Mouse (Mus musculus) lung, postnatal 4 days (tissue): Measurements from ENCODE around the gene Cnnm4.

ENCODE experiments used
- DNase-seq, 2 experiments: peaks; one replicate each; pipeline ENCODE4 v3.0.0; 2021

Cnnm4 gene

DNA sequence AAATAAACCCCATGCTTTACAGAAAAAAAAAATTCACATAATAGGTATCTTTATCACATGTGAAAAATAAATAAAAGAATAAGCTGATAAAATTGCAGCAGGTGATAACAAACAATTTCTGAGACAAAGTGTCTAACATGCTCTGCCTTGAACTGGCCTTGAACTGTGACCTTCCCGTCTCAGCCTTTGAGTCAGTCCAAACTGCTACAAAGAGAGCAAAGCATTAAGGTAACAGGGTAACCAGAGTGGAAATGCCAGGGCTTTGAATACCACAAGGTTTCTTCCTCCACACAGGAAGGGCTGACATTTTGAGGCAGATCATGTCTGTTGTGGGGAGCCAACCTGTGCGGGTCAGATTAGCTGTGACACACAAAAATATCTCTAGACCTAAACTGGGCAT is 74.0 kb downstream of the Cnnm4 start:
- DNase-seq = no peak

DNA sequence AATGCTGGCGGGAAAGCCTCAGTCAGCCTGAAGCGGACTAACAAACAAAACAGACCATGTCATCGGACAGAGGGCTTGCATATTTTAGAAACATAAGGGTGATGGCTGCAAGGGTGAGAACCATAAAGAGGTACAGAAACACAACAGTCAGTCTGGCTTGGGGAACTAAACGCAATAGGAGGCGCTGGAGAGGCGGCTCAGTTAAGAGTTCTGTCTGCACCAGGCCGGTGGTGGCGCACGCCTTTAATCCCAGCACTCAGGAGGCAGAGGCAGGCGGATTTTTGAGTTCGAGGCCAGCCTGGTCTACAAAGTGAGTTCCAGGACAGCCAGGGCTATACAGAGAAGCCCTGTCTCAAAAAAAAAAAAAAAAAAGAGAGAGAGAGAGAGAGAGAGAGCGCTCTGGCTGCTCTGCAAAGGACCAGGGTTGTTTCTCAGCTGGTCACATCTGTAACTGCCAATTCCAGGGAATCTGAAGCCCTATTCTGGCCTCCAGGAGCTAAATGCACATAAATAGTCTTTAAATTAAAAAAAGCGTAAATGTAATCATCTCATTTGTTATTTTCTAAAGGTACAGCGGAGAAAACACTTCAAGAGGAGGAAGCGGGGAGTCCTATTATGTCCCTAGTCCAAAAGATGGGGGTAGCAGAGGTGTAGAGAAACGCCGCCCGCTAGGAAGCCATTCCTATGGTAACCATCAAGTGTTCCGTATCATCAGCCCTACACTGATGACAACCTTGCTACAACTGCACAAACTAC is 74.6 kb downstream of the Cnnm4 start:
- no peak for DNase-seq

DNA sequence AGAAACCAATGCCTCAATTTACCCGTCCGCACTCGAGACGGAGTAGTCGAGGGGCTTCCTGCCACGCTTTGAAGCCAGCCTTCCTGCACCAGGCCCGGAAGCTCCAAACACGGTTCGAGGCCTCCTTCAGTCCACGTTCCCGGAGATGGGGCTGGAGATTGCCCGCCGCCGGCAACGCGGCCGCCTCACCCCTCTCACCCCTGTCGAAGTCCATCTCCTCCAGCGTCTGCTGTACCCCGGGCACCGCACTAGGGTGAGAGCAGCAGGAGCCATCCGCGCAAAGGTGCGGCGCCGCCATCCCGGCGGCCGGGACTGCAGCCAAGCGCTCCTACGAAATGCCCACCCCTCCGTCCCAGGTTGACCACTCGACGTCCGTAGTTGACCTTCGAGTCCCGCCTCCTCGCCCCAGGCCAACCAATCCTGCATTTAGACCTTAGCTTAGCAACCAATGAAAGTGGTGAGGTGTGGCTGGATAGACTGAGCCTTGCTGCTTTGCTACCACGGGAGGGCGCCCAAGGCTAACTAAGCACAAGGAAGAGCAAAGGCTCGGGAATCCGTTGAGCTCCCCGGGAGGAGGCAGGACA is 75.6 kb downstream of the Cnnm4 start, which contains the start of gene Ankrd39:
Gene Ankrd39 (minus strand): TSS at position 558 of the 584 bp plus-strand sequence.
- peak; percentile 98 for DNase-seq

DNA sequence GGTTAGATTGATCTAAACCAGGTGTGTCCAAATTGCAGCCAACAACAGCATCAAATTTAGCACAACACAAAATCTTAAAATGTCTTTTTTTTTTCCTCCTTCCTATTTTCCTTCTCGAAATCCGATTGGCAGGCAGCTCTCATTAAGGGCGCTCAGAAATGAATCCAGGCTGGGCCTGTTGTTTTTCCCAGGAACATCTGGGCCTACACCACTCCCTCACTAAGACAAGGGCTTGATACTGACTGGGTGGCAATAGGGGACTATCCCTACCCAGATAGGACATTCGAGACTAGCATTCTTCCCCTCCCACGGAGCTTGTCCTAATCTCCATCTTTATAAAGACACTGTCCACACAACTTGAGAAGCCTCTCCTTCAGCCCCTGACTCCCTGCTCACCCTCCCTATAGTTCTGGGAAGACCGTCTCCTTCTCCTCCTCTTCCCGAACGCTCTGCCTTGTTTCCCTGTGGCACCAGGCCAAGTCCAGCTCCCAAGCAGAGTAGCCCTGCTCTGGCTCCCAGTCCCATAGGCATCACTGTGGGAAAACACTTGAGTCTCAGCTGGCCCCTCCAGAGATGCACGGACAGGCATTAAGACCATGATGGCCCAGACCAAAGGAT is 76.7 kb downstream of the Cnnm4 start:
- DNase-seq = peak; percentile 71 to 81

DNA sequence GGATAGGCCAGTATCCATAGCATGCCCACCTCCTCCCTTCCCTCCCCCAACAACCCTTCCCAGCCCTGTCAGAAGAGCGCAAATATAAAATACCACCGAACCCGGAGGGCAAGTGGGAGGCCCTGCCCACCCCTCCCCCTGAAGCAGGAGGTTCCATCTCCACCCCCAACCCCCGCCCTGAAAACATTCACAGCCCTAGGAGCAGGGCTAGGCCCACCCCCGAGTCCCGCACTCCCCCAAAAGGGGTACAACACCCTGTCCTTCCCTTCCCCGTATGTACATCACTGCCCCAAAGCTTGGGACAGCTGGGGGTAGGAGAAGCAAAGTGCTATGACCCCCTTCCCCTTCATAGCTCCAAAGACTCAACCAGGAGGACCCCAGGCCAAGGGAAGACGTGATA is 77.4 kb downstream of the Cnnm4 start:
- DNase-seq = no peak

DNA sequence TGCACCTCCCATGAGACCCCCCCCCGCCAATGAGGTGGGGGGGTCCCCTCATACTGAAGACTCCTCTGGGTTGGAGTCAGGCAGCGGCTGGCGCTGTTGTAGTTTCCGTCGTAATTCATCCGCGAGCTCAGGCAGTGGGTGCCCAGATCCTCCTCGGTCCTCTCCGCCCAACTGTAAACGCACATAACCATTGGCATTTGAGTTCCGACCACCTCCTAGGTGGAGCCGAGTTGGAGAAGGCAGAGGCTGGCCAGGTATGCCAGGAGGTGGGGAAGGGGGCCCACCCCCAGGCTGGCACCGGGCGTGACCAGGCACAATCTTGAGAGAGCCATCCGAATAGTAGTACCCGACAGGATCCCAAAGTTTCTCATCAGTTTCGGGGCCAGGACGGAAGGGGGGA is 78.1 kb downstream of the Cnnm4 start:
- DNase-seq = no peak

DNA sequence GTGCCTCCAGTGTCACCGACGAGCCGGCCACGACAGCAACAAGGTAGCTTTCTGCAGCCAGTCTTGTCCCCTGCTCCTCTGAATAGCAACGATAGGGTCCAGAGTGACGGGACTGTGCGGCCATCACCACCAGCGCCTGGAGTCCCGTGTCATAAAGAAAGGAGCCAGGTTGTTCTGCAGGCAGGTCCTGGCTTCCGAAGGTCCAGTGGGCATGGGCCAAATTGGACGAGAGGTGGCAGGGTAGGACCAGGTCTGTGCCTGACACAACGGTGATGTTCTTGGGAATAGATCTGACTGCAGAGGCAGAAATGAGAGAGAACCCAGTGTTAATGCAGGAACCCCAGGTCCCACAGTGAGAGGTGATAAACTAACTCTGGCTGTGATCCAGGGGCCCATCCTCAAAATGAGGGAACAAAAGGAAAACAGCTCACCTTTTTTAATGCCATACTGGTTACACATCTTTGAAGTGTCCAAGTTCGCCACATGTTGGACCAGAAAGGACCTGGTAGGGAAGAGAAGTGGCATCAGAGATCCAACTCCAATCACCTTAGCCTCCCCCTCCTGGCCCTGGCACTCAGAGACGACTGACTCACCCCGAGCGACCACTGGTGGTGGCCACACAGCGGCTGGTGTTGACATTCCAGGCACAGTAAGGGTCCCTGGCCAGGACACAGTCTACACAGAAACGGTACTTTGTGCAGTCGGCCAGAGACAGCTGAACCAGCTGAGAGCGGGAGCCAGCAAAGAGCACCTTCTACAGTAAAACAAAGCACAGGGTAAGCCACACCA is 78.8 kb downstream of the Cnnm4 start:
- DNase-seq = no peak

DNA sequence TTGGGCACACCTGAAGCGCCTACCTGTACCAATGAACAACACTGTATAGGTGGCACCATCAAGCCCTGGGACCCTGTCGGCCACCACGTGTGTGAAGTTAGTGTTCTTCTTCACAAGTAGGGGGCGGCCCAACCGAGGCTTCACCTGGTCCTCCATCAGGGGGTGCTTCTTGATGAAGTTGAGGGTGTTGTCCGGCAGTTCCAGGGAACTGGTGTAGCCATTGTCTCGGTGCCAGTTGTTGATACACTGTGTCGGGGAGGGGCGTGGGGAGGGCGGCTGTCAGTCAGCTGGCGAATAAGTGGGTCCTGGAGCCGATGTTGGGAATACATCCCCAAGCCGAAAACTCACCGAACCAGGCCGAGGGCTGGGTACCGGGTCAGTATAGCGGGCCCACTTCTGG is 80.5 kb downstream of the Cnnm4 start:
- no peak for DNase-seq

DNA sequence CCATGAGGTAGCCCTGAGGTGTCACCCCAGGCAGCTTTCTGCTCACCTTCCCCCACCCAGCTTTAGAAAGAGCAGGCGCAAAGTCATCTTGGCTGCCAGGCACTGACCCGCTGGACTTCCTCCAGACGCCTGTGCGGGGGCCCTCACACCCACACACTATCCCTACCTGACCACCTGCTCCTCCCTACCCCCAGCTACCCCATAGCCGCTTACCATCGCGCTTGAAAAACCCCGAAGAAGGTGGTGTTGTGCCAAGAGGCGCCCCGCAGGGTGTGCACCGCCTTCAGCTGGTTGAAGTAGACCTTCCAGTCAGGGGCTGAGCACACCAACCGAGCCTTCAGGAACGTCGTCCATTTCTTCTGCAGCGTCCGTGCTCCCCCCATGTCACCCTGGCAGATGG is 81.1 kb downstream of the Cnnm4 start:
- no peak for DNase-seq

DNA sequence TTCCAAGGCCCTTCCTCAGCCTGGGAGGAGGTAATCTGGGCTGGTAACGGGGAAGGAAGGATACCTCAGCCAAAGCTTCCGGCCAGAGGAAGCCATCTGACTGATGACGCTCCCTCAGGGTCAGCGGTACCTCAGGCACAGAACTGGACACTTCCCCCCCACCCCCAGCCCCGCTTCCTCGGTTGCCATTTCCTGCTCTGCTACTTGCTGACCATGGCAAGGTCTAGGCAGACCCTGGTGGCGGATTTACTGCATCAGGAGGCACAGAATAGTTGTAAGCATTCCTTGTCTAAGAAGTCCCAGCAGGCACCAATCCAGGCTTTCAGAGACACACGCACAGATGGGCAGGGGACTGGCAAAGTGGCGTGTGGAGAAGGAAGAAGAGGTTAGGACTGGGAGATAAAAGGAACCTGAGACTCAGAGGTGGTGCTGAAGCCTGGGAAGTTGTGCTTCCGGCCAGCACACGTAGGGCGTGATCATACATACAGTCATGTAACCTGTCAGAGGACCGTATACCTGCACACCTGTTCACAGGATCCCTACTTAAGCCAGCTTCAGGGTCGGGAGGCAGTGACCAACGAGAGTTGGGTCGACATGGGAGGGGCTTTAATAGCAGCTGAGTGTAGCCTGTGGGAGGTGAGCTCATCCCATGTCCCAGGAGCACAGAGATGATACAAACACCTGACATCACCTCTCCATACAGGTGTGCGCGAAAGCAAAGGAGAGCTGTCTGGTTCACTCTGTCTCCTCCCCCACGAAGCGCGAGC is 83.4 kb downstream of the Cnnm4 start:
- DNase-seq = peak in 1 of 2 experiments; percentile 55

DNA sequence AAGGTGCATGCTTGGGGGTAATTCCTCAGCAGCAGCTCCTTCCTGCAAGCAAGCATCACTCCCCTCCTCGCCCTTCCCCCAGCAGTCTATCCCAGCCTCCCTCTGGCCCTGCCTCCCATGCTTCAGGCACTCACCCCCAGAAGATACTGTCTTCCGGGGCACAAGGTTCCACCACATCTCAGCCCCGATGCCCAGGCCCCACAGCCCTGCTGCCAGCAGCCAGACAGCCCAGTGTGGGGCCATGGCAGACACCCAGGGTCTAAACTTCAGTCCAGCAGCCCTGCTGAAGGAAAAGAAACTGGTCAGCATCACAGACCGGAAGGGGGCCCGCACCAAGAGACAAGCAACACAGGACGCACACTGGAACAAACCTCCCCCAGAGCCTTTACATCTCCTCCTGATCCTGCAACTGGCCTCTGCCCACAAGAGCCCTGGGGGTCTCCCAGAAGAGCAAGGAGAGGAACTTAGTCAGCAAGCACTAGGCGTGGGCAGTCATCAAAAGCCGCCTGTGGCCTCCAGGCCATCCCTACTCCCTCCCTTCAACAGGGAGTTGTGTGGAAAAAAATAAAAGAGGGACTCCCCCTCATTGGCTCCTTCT is 84.5 kb downstream of the Cnnm4 start:
- DNase-seq = peak; percentile 53 to 64

DNA sequence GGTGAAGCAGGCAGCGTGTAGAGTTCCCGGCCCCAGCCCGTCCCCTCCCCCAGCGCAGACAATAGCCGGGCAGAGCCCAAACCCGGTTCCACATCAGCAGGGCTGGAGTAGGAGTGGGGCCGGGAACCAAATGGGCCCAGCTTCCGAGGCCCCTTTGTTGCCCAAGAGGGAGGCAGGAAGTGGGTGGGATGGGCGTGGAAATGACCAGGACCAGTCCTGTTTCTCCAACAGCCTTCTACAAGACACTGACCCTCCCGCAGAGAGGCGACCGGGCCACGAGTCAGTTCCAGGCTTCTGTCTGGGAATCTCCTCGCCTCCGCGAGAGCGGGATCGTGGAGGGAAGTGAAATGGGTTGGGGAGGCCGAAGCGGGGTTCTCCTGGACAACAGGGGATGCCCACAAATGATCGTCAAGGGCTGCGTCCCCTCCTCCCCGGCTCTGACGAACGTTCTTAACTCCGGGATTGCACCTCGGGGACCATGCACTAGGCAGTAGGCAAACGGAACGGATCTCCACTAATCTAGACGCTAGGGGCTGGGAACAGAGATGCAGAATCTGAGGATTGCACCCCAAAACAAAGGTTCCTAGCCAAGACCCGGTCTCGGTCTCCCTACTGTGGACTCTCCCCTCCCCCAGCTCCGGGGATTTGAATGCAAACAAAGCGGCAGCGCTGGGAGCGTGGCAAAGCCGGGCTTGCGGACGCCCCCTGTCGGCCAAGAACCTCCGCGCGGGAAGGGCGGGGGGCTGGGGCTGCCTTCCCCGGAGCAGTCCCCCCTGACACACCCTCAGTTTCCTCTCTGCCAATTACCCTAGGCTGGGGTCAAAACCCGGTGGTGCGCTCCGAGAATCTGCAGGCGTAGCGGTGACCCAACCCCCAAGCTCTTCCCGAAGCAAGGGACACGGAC is 85.4 kb downstream of the Cnnm4 start:
- peak; percentile 95 to 96 for DNase-seq

DNA sequence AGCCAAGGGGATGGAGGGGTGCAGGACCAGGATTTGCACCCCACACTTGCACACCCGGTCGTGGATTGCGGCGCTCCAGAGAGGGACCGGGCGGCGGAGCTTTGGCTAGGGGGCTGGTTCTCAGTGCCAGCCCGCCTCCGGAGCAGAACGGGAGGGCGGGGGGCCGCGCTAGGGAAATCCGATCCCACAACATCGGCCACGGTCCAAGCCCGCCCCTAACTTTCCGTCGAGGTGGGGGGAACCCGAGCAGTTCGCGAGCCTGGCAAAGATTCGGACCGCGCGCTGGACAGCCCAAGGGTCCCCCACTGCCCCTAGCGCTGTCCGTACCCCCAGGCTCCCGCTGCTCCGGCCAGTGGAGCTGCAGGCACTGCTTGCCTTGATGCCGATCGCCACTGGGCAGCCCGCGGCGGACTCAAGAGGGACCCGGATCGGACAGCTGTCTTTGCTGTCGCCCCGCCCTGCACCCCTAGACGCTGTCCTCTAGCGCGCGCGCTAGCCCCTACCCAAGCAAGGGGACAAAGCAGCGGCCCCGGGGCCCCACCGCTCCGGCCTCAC is 86.1 kb downstream of the Cnnm4 start:
- peak; percentile 91 to 96 for DNase-seq
